Mouse (Mus musculus) activated CD4-positive, CD25-positive, alpha-beta regulatory T cell, adult 4 months (primary cell): ENCODE data around the gene Acadl. TPM values are rescaled to one million over a fixed set of nuclear protein-coding genes. Genes with fewer than 3 reads are reported as not detected.
A peak's percentile ranks its signal among the peaks of the same experiment; 100 is the strongest.

Experiments used
- ATAC-seq: one replicate; pipeline ENCODE4 v1.8.0; 2017
- polyA plus RNA-seq, 2 experiments: library from polyadenylated mRNA; unstranded; fragments of 100-300 nt; shearing (Covaris generic); gene quantifications; one replicate each; pipeline ENCODE4 v1.2.1; 2017

Acadl gene
- 10 to 100 TPM; 39.2 to 41.8 TPM for polyA plus RNA-seq

DNA sequence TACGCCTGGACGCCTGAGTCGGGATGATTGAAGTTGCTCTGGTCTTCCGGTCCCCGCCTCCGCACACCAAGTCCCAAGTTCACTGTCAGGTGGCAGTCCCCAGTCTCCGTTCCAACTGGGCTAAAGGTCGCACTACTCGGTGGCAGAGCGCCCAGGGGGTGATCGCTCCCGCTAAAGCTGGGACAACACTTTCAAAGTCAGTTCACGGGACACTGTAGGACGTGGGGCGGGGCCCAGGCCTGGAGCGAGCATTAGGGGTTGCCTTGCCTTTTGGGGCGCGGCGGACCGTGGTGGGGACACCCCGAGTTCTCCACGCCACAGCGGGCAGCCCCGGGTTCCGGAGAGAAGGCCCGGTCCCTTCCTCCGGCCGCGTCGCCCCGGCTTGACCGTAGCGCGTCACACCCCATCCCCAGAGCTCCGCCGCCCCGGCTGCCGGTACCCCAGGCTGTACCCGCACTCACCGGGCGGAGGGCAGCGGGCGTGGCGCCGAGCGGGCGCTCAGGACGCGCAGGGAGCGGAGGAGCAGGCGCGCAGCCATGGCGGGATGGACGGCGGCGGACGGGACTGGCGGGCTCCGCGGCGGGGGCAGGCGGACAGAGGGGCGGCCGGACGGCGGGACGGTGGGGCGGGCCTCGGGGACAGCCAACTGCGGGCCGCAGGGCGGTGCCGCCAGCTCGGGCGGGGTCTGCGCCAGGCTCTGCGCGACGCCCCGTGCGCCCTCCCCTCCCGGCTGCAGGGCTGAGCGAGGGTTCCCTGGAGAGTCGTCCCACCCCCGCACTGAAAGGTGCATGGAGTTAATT lies at the start of gene Acadl:
Gene Acadl (minus strand): TSS at position 566 of the 800 bp plus-strand sequence.
- ATAC-seq: peak; percentile 77

DNA sequence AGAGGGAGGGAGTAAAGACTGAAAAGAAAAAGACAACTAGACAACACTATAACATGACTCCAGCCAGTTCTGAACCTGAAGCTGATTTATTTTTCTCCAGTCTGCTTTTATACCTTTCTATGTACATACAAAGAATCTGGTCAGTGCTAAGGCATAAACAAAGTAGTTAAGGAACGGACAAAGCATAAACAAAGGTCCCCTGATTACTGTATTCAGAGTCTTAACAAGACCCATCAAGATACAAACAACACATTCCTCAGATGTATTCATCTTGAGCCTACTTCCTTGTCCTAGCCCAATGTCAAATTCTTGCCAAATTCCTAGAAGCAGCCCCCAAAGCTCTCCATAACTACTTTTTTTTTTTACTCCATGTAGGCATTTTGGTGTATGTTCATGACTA lies 49.2 kb upstream of the Acadl start:
- ATAC-seq: no peak

DNA sequence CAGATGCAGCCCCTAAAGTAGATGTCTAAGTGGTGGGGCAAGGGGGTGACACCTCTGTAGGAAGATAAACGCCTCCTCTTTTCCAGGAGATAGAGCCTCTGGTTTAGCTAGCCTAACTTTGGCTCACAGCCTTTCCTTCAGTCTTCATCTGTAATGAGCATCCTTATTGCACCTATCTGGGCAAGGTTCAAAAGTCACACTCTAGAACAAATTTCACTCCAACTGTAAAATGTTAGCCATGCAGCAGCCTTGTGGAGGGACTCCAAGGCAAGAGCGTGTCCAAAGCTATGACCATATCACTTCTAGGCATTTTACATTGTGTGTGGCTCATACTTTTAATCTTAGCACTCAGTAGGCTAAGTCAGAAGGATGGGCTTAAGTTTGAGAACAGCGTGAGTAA lies 39.5 kb upstream of the Acadl start:
- no peak for ATAC-seq

DNA sequence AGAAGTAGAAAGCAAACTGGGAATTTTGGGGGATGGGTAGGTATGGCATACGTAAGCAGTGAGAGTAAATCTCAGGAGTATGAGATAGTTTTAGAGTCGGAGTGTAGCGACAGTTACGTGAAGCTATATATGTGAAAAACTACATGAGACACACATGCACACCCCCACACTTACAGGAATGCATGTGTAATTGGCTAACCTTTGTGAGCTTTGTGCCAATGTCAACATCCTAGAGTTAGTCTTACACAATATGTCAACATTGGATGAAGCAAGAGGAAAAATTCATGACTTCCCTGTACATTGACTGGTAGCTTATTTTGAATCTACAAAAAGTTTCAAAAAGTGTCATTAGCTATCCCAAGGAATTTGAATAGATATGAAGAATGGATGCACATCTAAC lies 37.9 kb upstream of the Acadl start:
- no peak for ATAC-seq

DNA sequence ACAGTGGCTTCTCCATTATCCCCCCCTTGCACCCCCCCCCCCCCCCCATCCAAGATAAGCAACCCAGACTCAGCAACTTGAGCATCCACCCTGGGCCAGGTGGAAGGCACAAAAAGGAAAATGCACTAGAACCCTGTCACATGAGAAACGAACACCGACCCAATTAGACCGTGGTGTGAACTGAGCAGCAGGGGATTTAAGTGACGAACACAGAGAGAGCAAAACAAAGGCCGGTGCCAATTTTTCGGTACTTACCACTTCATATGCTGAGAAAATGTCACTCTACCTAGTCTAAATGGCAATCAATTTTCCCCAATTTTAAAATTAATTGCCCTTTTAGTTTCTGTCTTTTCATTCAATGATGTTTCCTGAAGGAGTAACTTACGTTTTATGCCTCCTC lies 35.2 kb upstream of the Acadl start:
- ATAC-seq: no peak

DNA sequence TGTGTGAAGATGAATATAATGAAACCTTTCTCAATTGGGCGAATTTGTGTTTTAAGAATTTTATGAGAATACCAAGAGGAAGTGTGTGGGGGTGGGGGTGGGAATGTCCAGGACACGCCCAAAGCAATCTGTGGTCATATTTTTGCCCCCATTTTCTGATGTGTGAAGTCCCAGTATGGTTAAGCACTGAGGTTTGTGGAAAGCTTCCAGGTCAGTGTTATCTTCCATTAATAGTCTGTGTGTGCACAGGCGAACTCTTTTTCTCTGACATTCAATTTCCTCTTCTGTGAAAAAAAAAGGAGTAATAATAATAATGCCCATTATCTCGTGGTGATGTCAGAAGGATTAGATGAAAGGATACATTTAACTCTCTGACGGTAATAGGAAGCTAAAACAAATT lies 33.5 kb upstream of the Acadl start:
- ATAC-seq: peak; percentile 13

DNA sequence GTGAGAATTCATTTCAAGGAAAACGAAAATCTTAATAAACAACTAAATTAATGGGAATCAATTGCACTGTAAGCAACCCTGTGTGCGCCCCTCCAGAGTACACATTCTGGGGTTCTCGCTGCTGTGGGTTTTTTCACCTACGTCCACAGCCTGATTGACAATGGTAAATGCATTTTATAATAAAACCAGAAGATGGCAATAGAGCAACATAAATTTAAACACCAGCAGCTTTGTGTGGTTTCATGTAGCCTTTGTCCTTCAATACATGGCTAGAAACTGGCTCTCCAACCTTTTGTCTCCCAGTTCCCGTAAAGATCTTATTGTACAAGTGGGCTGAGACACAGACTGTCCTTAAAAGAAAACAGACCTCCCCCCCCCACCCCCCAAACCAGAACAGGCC lies 33.0 kb upstream of the Acadl start:
- peak; percentile 84 for ATAC-seq

DNA sequence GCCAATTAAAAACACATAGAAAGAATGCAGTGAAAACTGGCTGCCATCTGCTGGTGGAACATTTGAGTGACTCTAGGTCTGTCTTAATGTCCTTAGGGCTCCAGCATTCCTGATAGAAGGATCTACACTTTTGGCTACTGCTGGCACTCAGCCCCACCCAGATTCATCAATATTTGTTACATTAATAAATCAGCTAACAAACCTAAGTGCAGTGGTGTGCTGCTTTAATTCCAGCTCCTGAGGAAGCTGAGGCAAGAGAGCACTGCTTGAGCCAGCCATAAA lies 32.7 kb upstream of the Acadl start:
- peak; percentile 33 for ATAC-seq

DNA sequence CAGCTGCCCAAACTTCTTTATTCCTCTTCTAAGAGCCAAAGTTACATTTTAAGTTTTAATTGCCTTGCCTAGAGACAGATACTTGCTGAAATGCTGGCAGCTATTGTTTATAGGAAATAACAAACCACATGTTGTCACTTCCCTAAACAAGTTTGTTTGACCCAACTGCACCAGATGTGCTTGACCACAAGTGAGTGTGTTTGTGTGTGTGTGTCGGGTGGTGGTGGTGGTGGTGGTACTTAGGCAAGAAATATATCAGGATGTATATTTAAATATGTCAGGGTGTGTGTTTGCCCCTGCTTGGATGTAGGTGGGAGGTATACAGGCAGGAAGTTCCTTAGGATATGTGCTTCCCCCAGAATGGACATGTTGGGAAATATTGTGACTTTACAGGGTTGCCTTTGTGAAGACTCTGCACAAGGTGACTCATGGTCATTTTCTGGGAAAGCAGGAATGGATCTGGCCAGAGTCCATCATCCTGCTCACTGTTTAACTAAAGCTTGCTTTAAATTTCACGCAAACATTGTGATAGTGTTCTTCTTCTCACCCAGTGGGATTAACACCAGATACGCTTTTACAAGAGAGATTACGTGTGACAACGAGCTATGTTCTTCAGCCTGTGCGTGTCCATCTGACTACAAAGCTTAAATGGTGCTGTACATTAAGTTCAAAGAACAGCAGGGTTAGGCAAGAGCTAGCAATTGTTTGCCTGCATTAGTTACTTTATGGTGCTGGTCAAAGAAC lies 32.2 kb upstream of the Acadl start:
- no peak for ATAC-seq

DNA sequence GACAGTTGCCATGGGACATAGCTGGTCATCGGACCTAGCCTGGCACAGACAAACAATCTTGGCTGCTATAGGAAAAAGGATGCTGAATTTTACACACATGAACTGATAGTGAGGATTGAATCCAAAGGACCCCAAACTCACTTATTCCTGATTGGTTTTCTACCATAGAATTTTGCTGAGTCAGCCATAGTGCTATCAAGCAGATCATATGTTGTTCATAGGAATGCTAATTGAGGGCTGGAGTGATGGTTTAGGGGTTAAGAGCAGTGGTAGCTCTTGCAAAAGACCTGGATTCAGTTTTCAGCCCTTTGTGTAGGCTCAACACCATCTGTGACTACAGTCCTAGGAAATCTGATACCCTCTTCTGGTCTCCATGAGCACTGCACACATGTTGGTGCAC lies 24.1 kb upstream of the Acadl start:
- ATAC-seq: no peak

DNA sequence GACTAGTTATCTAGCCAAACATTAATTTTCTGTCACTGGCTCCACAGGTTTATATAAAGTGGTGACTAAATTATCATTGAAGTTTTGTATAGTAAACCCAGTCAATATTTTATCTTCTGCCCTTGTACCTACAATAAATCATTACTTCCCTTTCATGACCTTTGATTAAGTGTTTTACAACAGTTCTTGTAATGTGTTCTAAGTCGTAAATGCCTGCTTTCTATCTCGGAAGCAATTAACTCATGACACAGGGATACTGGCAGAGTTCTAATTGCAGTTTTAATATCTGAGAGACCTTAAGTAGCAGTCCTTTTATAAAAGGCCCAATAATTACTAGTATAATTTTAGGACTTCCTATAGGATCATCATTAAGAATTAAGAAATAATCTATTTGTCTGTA lies 17.1 kb upstream of the Acadl start:
- no peak for ATAC-seq

DNA sequence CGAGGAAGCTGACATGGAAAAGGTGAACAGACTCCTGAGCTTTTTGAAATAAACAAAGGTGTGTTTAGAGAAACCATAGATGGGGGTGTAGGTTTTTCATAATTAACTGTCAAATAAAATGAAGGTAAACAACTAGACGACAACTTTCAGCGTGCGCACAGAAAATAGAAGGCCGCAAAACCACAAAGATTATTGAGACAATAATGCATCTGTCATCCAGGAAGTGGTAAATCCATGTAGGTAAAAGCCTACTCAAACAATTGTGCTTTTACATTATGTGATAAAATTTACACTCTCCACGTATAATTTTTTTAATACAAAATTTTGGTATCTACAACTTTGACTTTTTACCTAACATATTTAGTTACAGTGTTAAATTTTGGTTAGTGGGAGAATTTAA lies 11.7 kb upstream of the Acadl start:
- ATAC-seq: peak; percentile 46

DNA sequence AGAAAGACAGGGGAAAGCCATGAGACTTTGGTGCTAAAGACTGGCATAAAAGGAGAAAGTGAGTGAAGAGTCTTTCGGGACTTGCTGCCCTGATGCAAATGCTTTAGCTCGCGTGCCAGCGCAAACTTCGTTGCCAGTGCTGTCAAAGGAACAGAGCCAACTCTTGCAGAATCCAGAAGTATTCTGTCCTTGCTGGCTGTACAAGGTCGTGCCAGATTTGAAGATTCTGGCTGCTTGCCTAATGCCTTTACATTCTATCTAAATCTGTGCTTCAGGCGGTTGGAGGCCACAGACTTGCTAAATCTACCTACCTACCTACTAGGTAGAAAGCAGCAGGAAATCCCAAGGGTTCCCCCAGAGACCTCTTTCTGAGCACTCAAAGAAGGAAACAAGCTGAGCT lies 8.5 kb upstream of the Acadl start:
- ATAC-seq: no peak

DNA sequence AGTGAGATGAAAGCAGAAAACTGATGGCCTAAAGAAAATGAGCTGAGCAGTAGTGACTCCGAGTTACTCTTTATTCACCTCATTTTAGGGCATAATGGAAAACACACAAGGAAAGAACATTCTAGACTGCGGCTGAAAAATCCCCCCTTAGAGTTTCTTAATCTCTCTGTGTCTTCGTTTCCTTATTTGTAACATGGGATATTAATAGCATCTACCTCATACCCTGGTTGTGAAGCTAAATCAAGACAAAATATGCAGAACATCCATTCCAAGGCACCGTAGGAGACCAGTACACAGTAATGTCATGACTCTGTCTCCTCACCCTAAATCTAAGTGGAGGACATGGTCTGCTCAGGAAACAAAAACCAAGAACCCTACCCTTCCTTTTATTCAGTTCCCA lies 2.6 kb upstream of the Acadl start:
- no peak for ATAC-seq

DNA sequence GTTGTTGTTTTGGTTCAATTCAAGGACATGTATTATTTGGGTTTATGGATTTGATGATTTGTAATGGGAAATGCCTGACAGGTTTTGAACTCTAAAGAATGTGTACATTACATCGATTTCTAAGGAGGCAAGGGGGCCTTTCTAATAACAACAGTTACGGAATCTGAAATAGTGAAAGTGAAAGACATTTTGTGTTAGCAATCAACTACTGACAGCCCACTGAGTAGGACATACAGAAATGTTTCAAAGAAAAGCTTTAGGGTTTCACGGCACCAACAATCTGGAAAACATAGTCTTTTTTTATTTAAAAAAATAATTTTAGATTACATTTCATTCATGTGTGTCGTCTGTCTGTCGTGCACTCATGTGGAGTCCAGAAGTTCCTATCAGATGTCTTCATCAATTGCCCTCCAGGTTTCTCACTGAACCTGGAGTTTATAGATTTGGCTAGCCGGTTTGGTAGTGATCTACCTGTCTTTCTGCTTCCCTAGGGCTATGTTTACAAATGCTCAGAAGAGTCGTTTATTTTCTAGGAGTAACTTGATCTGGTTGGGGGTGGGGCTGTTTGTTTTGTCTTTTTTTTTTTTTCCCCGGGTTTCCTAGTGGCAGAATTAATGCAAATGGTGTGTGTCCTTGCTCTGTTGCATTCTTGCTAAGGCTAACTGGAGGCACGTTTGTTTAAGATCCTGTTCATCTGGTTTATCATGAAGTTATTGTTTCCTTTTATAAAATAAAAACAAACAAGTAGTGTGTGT lies 841 bp upstream of the Acadl start:
- ATAC-seq: peak; percentile 25

DNA sequence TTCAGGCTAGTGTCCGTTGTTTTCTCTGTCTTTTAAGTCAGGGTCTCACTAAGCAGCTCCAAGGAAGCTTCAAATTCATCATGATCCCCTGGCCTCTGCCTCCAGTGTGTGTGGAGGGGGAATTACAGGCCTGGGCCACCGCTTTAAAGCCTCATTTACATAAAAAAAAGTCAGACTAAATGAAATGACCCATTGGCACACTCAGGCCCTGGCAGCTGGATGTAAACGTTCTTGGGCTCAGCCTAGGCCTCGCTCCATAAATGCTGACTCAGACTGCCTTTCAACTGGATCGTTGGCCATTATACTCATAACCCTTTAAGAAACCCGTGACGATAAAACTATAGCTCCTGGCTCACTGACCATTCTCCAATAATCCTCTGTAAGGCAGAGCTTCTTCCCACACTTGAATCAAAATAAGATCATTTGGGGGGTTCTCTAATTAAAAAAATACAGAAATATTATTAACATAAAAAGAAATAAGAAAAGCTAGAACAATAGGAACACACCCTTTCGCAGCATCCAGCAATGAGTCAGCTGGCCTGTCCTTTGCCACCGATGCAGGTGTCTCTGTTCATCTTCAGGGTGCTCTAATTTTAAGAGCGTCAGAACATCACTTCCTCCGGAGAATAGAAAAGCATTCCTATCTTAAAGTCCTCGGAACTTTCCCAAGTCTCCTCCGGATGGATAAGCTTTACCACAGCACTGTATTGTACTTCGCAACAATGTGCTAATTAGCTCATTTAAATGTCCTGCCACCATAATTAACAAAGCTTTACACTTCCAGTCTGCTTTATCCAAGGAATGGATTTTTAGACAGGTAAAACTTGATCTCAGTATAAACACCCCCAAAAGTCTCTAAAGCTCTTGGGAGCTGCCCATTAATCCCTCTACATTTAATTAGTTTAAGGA lies 1.1 kb downstream of the Acadl start:
- no peak for ATAC-seq

DNA sequence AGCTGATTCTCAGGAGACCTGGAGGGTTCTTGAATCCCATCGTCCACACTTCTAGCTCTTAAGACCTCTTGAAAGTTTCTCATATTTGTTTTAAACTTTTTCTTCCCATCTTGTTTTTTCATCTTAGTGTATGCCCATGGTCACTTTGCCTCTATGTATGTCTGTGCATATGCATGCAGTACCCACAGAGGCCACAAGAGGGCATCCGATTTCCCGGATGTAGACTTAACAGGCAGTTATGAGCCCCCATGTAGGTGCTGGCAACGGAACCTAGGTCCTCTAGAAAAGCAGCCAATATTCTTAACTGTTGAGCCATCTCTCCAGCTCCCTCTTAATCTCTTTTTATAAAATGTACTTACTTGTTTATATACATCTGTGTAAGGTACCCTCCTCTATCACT lies 15.6 kb downstream of the Acadl start:
- ATAC-seq: peak; percentile 32

DNA sequence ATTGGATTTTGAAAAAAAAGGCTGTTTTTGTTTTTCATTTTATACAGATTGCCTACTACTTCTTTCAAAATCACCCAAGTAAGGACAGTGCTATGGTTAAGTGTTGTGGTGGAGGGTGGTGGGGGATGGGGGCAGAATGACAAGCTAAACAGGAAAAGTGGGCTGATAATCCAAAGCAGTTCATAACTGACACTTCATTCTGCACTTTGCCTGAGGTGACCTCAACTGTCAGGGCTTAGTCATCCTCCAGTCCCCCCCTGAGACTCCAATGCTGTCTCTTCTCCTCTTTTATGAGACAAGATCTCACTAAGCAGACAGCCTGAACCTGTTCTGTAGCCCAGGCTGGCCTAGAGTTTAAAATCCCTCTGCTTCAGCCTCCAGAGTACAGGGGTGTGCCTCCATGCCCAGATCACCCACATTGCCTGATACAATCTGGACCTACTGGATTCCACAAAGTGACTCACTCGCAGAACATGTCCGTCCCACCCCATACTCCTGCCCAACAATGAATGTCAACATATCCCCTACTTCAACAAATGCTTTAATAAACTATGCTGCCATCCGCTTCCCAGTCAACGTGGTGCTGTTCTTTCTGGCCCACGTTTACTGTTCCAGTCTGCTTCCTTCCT lies 17.3 kb downstream of the Acadl start:
- no peak for ATAC-seq

DNA sequence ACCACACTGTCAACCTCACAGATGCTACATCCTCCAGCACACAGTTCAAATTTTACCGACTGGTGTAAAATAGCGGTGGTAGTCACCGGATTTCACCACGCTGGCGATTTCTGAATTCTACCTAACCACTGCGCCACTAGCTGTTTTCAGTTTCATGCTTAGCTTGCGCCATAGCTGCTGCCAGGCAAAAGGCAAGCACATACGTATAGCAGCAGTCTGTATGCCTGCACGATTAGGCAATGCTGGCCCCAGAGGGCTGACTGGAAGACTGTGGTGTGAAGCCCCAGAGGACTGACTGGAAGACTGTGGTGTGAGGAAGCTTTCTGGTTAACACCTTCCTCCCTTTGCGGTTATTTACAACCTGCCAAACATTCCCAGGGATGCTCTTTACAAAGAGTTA lies 21.1 kb downstream of the Acadl start:
- ATAC-seq: no peak

DNA sequence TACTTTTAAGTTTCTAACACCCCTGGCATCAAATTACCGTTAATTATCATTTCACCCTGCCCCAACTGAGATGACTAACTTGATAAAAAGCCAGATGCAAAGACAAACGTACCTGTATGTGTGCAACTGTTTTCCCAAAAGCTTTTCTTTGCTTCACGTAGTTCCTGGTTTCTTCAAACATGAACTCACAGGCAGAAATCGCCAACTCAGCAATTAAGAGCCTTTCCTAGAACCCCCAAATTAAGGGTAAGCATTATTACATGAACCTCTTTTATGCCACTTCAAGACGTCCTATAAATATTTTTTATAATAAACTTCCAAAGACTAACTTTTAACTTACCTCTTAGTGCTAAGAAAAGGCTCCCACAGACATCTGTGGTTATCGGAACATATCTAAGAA lies 21.6 kb downstream of the Acadl start:
- ATAC-seq: no peak

DNA sequence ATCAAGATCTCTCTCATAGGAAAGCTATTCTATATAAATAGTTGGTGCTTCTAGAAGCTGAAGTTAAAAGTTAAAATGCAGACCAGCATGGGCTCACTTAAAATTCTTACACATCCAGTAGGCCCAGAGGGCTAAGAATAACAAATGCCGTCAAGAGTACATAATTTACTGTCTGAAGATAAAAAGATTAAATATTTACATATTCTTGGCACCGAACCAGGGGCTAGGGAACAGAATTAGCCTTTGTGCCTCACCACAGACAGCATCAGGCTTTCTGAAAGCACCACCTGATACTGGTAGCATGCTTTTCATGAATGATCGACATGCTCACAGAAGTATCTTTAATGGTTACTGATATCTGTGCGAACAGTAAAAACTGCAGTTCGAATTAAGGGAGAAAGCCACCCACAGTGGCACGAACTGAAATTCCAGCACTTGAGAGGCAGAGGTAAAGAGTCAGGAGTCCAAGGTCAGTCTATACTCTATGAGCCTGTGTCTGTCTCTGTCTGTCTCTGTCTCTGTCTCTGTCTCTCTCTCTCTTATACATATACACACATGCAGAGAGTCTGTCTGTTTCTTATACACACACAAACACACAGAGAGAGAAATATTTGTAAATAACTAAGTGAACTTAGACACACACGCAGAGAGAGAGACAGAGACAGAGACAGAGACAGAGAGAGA lies 23.2 kb downstream of the Acadl start:
- ATAC-seq: no peak

DNA sequence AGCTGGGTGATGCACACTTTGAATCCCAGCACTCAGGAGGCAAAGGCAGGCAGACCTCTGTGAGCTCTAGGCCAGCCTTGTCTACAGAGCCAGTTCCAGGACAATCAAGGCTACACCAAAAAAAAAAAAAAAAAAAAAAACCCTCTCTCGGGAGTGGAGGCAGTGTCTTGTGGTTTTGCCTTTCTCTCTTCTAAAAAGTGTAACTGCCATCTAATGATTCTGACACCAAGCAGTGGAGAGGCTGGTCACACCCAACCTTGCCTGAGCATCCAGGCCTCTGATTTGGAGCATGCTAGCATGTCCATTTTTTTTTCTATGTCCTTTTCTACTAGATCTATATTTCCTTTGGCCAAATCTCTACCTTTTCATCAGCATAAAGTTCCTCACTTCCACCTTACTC lies 23.9 kb downstream of the Acadl start:
- ATAC-seq: no peak
